Mouse (Mus musculus) myocyte (in vitro differentiated cells): Measurements from ENCODE around the gene Mapre1.

Experiments used
- CEBPB ChIP-seq: IDR thresholded peaks from 2 replicates; pipeline ENCODE4 v1.6.1; 2011; ENCODE audit warnings: mild to moderate bottlenecking, moderate library complexity; ENCODE audit not compliant: poor library complexity, insufficient read depth, severe bottlenecking
- E2F4 ChIP-seq: IDR thresholded peaks from one replicate; pipeline ENCODE4 v1.6.1; 2011; ENCODE audit warnings: mild to moderate bottlenecking, control low read depth, moderate library complexity; ENCODE audit not compliant: insufficient read depth
- MAX ChIP-seq: IDR thresholded peaks from one replicate; pipeline ENCODE4 v1.6.1; 2011; ENCODE audit warnings: low read depth, mild to moderate bottlenecking, control low read depth
- MYOG ChIP-seq, 3 experiments: IDR thresholded peaks; one replicate each; pipeline ENCODE4 v1.6.1; 2011; ENCODE audit warnings: control low read depth in 2 of 3, low read depth in 2 of 3, mild to moderate bottlenecking in 2 of 3; ENCODE audit not compliant: insufficient read length in 2 of 3, control insufficient read depth in 1 of 3, insufficient read depth in 1 of 3
- POLR2A ChIP-seq: IDR thresholded peaks from one replicate; pipeline ENCODE4 v1.6.1; 2011; ENCODE audit warnings: low read depth, mild to moderate bottlenecking, control low read depth, moderate library complexity; ENCODE audit not compliant: insufficient read length
- POLR2AphosphoS2 ChIP-seq: IDR thresholded peaks from one replicate; pipeline ENCODE4 v1.6.1; 2011; ENCODE audit warnings: low read depth, control low read depth; ENCODE audit not compliant: insufficient read length
- SRF ChIP-seq: IDR thresholded peaks from one replicate; pipeline ENCODE4 v1.6.1; 2011; ENCODE audit warnings: low read depth; ENCODE audit not compliant: control insufficient read depth, insufficient read length
- TCF12 ChIP-seq: IDR thresholded peaks from one replicate; pipeline ENCODE4 v1.6.1; 2011; ENCODE audit warnings: mild to moderate bottlenecking, control low read depth; ENCODE audit not compliant: poor library complexity, insufficient read depth, severe bottlenecking
- USF1 ChIP-seq: IDR thresholded peaks from one replicate; pipeline ENCODE4 v1.6.1; 2011; ENCODE audit warnings: low read depth, mild to moderate bottlenecking, control low read depth, moderate library complexity

- TF ChIP-seq E2F4 (no peak), POLR2AphosphoS2 (no peak), POLR2A (no peak), SRF (no peak), CEBPB (no peak), USF1 (no peak), MYOG (IDR thresholded peaks at IDR 0.05; ENCODE audit: control insufficient read depth in 1 of 3, insufficient read depth in 1 of 3, insufficient read length in 2 of 3, low read depth in 2 of 3) (no peak), MAX (no peak), TCF12 (no peak)
Measured at GRCm38 (mm10) chr2:153772950-153773349, 31.9 kb downstream of the Mapre1 start.
